Mouse (Mus musculus) neural tube, embryonic 11.5 days (tissue): Measurements from ENCODE around the gene Thap4. TPM values are rescaled to one million over a fixed set of nuclear protein-coding genes. Genes with fewer than 3 reads are reported as not detected.

Experiments used
- ATAC-seq: fragments of 200-750 bp; cut with Nextera tagmentation; 2 replicates; pipeline ENCODE4 v1.8.0; 2017; ENCODE audit warnings: moderate number of reproducible peaks, mild to moderate bottlenecking, moderate TSS enrichment, moderate library complexity; ENCODE audit not compliant: insufficient read depth, low FRiP score, low TSS enrichment
- DNase-seq: peaks from one replicate; pipeline ENCODE4 v3.0.0-alpha.2; 2015; ENCODE audit warnings: low spot score
- H3K27ac ChIP-seq: fragments of 300-500 bp; sonication (generic); 2 replicates; pipeline ENCODE4 v1.5.1; 2014; ENCODE audit warnings: low read depth, mild to moderate bottlenecking, low read length
- H3K27me3 ChIP-seq: fragments of 300-500 bp; sonication (generic); 2 replicates; pipeline ENCODE4 v1.6.1; 2014; ENCODE audit warnings: mild to moderate bottlenecking, low read length, mixed read lengths; ENCODE audit not compliant: control insufficient read depth, insufficient read depth
- H3K36me3 ChIP-seq: fragments of 300-500 bp; sonication (generic); 2 replicates; pipeline ENCODE4 v1.6.1; 2014; ENCODE audit warnings: mild to moderate bottlenecking, low read length, moderate library complexity, mixed read lengths; ENCODE audit not compliant: control insufficient read depth, insufficient read depth
- H3K4me1 ChIP-seq: fragments of 300-500 bp; sonication (generic); 2 replicates; pipeline ENCODE4 v1.6.1; 2014; ENCODE audit warnings: low read length, mixed read lengths; ENCODE audit not compliant: control insufficient read depth, insufficient read depth
- H3K4me2 ChIP-seq: fragments of 300-500 bp; sonication (generic); 2 replicates; pipeline ENCODE4 v1.6.1; 2014; ENCODE audit warnings: low read depth, mild to moderate bottlenecking, moderate library complexity
- H3K4me3 ChIP-seq: fragments of 300-500 bp; sonication (generic); 2 replicates; pipeline ENCODE4 v1.5.1; 2014; ENCODE audit warnings: low read depth, low read length
- H3K9ac ChIP-seq: fragments of 300-500 bp; sonication (generic); 2 replicates; pipeline ENCODE4 v1.6.1; 2014; ENCODE audit warnings: mild to moderate bottlenecking, low read length
- H3K9me3 ChIP-seq: fragments of 300-500 bp; sonication (generic); 2 replicates; pipeline ENCODE4 v1.6.1; 2016; ENCODE audit warnings: low read length; ENCODE audit not compliant: control insufficient read depth
- WGBS: fragments of 180-500 bp; shearing (Covaris S2); extraction: QIAGEN DNeasy Blood & Tissue Kit; methylation state at CpG from one replicate; pipeline ENCODE4 v1.1.7; 2014; 5-methylcytosine and 5-hydroxymethylcytosine counted together
- polyA plus RNA-seq: library from polyadenylated mRNA; unstranded; fragments of >200 nt; fragmentation: Nextera tagmentation; extraction: Ambion mirVana; gene quantifications from 2 replicates; pipeline ENCODE4 v1.2.1, GENCODE M21; 2014

Thap4 gene
- polyA plus RNA-seq, 1 experiment from 2014 or later, result 42.3 TPM

DNA sequence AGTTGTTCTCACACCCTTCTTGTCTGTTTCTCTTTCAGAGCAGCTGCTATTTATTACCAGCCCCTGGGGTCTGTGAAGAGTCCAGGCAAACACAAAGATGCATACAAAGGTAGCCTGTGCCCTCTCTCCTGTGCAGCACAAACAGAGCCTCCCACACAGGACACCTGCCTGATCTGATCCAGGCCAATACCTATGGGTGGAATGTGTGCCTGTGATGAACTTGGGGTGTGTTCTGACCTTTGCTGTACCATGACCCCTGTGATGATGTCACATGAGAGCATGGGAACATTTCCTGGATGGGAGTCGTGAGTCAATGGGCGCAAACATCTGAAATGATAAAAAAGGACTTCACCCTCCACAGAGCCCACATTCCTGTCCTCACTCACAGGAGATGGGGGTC, 99.9 kb downstream of the Thap4 start:
- DNase-seq, result no peak
- H3K36me3 ChIP-seq, result no peaks in the 10 kb centered on the region
- H3K27ac ChIP-seq, result no peak overlapping the region
- WGBS, result 81% methylated on average over 2 of the region's 2 CpGs
- H3K27me3 ChIP-seq, result no peaks in the 10 kb centered on the region
- ATAC-seq, result no peak
- H3K4me3 ChIP-seq, result no peak overlapping the region
- no peaks in the 10 kb centered on the region for H3K9me3 ChIP-seq
- no peak overlapping the region for H3K9ac ChIP-seq
- H3K4me1 ChIP-seq, result no peaks in the 10 kb centered on the region
- no peak overlapping the region for H3K4me2 ChIP-seq

DNA sequence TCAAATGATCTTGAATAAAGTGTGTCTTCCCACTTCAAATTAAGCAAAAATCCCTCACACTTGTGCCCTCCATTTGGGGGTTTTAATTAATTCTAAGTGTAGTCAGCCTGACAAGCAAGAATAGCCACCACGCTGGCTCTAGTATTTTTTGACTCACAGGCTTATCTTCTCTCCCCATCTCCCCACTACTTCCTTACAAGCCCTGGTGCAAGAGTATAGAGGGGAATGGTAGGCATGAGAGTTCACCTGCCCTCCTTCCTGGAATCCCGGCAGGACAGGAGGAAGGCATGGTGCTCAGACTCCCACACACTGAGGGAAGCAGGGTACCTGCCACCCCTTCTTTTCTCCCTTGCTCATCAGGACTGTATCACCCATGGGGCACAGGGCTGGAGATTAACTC, 100.4 kb downstream of the Thap4 start:
- H3K27me3 ChIP-seq, result no peaks in the 10 kb centered on the region
- no peaks in the 10 kb centered on the region for H3K4me1 ChIP-seq
- ATAC-seq (no peak), DNase-seq (no peak)
- no peak overlapping the region for H3K4me3 ChIP-seq
- H3K36me3 ChIP-seq, result no peaks in the 10 kb centered on the region
- no peaks in the 10 kb centered on the region for H3K9me3 ChIP-seq
- no peak overlapping the region for H3K9ac ChIP-seq
- 64% methylated on average over 2 of the region's 2 CpGs for WGBS
- H3K4me2 ChIP-seq, result no peak overlapping the region
- no peak overlapping the region for H3K27ac ChIP-seq

Other genes starting within 250 kb of the Thap4 start
- 6.0 TPM in 2 replicates for gene Farp2, start 242.8 kb downstream of the Thap4 start, polyA plus RNA-seq
- gene Stk25, start 96.2 kb downstream of the Thap4 start, polyA plus RNA-seq, result 236 and 251 TPM in 2 replicates
- 32.2 and 32.3 TPM in 2 replicates for gene Bok, start 69.2 kb downstream of the Thap4 start, polyA plus RNA-seq
- gene Atg4b, start 3.4 kb downstream of the Thap4 start, polyA plus RNA-seq, result 84.1 and 99.4 TPM in 2 replicates
- 199 and 216 TPM in 2 replicates for gene Dtymk, start 47.1 kb upstream of the Thap4 start, polyA plus RNA-seq
- 16.1 and 17.1 TPM in 2 replicates for gene Ing5, start 49.1 kb upstream of the Thap4 start, polyA plus RNA-seq
- 11.7 and 13.0 TPM in 2 replicates for gene D2hgdh, start 70.0 kb upstream of the Thap4 start, polyA plus RNA-seq
- 0.11 TPM in 1 of 2 replicates, not detected in the other for gene Gal3st2, start 106.4 kb upstream of the Thap4 start, polyA plus RNA-seq
- gene Gal3st2b, start 163.4 kb upstream of the Thap4 start, polyA plus RNA-seq, result not detected in 2 replicates
- not detected in 2 replicates for gene Gal3st2c, start 235.6 kb upstream of the Thap4 start, polyA plus RNA-seq